Comparison of ENCODE assay signal across 8 mouse cellular contexts in genomic region chr8:12607223-12607622, GRCm38 (mm10). TPM values are rescaled to one million over a fixed set of nuclear protein-coding genes. Genes with fewer than 3 reads are reported as not detected.
DNase-seq lines count a peak whose midpoint lies in the region; ATAC-seq lines count a peak whose summit lies in the region.

No protein-coding gene starts in this region.

- peak; percentile 30; the same call in 1 of the 2 replicates for ATAC-seq in kidney, embryonic 16.5 days (ENCODE audit: low FRiP score, low TSS enrichment)

- no peak overlapping the region for H3K4me3 ChIP-seq in kidney, embryonic 16.5 days (ENCODE audit: low read length)

- DNase-seq in B cell, adult 2 months, result peak; percentile 75 to 77
- DNase-seq in adrenal gland, adult 2 months, result peak; percentile 72
- peak; percentile 79 for DNase-seq in embryo, embryonic 11 days
- DNase-seq in heart, adult 8-10 months (ENCODE audit: low spot score), result peak; percentile 52
- DNase-seq in liver, result peak; percentile 69
- DNase-seq in neural tube, embryonic 10.5 days (ENCODE audit: extremely low spot score, low spot score), result peak; percentile 78
- peak; percentile 77 for DNase-seq in splenic B cell, adult 2 months (ENCODE audit: low read depth, low spot score)

- H3K9ac ChIP-seq in kidney, embryonic 16.5 days (replicated peaks; ENCODE audit: low read length), result no peak overlapping the region

- H3K27me3 ChIP-seq in kidney, embryonic 16.5 days (ENCODE audit: insufficient read depth, low read length), result peaks cover 2% of the 10 kb centered on the region; the same call in 1 of the 2 replicates
- H3K27me3 ChIP-seq in splenic B cell, adult 2 months (ENCODE audit: control insufficient read depth, insufficient read depth, low read length, poor library complexity, severe bottlenecking), result no peaks in the 10 kb centered on the region

- H3K4me2 ChIP-seq in kidney, embryonic 16.5 days (replicated peaks; ENCODE audit: low read depth, low read length), result no peak overlapping the region

- H3K36me3 ChIP-seq in kidney, embryonic 16.5 days (ENCODE audit: insufficient read depth, low read length), result no peaks in the 10 kb centered on the region
- no peaks in the 10 kb centered on the region for H3K36me3 ChIP-seq in splenic B cell, adult 2 months (ENCODE audit: control insufficient read depth, insufficient read depth, low read length, poor library complexity, severe bottlenecking)

- no peak overlapping the region for H3K27ac ChIP-seq in kidney, embryonic 16.5 days (ENCODE audit: low read length)

- no peaks in the 10 kb centered on the region for H3K4me1 ChIP-seq in kidney, embryonic 16.5 days (ENCODE audit: insufficient read depth, low read length)

- WGBS in kidney, embryonic 16.5 days, result 25% methylated on average over 6 of the region's 6 CpGs

- H3K9me3 ChIP-seq in kidney, embryonic 16.5 days (ENCODE audit: low read length), result no peaks in the 10 kb centered on the region

RNA-seq across cellular contexts. Expression of gene Spaca7, which starts 34.4 kb away (rescaled TPM):
- not detected for total RNA-seq in adrenal gland, adult 2 months (2021)
- not detected in 2 replicates for polyA plus RNA-seq in adrenal gland, adult 2 months (2012; rRNA removed)
- not detected for total RNA-seq in heart, adult 8-10 months (2022)
- 1.1 and 1.3 TPM in 2 replicates for polyA plus RNA-seq in kidney, embryonic 16.5 days (2015; fragmentation: Nextera tagmentation; extraction: Ambion mirVana)
